Mouse (Mus musculus) mesoderm, embryonic 11.5 days (tissue): ENCODE data around the gene Jazf1.

Experiments
- DNase-seq: peaks from one replicate; pipeline ENCODE4 v3.0.0-alpha.2; 2012; ENCODE audit warnings: low read depth, low spot score

Gene Jazf1

GRCm38 (mm10) chr6:53010286-53010685 lies 58.1 kb downstream of the Jazf1 start:
- no peak for DNase-seq

GRCm38 (mm10) chr6:53006032-53006431 lies 62.4 kb downstream of the Jazf1 start:
- no peak for DNase-seq

- DNase-seq, result no peak
Observed at GRCm38 (mm10) chr6:53005544-53005943, 62.9 kb downstream of the Jazf1 start.

- DNase-seq, result no peak
Observed at GRCm38 (mm10) chr6:52990816-52991215, 77.6 kb downstream of the Jazf1 start.

- no peak for DNase-seq
Observed at GRCm38 (mm10) chr6:52987905-52988640, 80.4 kb downstream of the Jazf1 start.

GRCm38 (mm10) chr6:52987391-52987790 lies 81.0 kb downstream of the Jazf1 start:
- DNase-seq, result peak; percentile 61

GRCm38 (mm10) chr6:52982175-52982574 lies 86.3 kb downstream of the Jazf1 start:
- DNase-seq, result no peak

- no peak for DNase-seq
Observed at GRCm38 (mm10) chr6:52979503-52979902, 88.9 kb downstream of the Jazf1 start.

- DNase-seq, result no peak
Observed at GRCm38 (mm10) chr6:52973351-52973750, 95.1 kb downstream of the Jazf1 start.

GRCm38 (mm10) chr6:52972138-52972537 lies 96.3 kb downstream of the Jazf1 start:
- no peak for DNase-seq

GRCm38 (mm10) chr6:52969717-52970261 lies 98.6 kb downstream of the Jazf1 start:
- peak; percentile 82 for DNase-seq

- no peak for DNase-seq
Observed at GRCm38 (mm10) chr6:52968346-52968891, 100.0 kb downstream of the Jazf1 start.

GRCm38 (mm10) chr6:52967557-52968270 lies 100.7 kb downstream of the Jazf1 start:
- DNase-seq, result no peak

- DNase-seq, result no peak
Observed at GRCm38 (mm10) chr6:52966001-52966400, 102.4 kb downstream of the Jazf1 start.

GRCm38 (mm10) chr6:52965340-52965739 lies 103.1 kb downstream of the Jazf1 start:
- DNase-seq, result no peak

- DNase-seq, result no peak
Observed at GRCm38 (mm10) chr6:52963840-52964690, 104.4 kb downstream of the Jazf1 start.

GRCm38 (mm10) chr6:52963430-52963732 lies 105.0 kb downstream of the Jazf1 start:
- no peak for DNase-seq

- no peak for DNase-seq
Observed at GRCm38 (mm10) chr6:52962600-52963429, 105.6 kb downstream of the Jazf1 start.

GRCm38 (mm10) chr6:52961660-52962490 lies 106.6 kb downstream of the Jazf1 start:
- DNase-seq, result no peak

- DNase-seq, result peak; percentile 75
Observed at GRCm38 (mm10) chr6:52957730-52958129, 110.7 kb downstream of the Jazf1 start.
